Mouse (Mus musculus) E14TG2a.4 (cell line): ENCODE results near the gene Calhm6.

Experiments used
- CTCF ChIP-seq: conservative IDR thresholded peaks from 2 replicates; pipeline ENCODE4 v1.5.1; 2014; ENCODE audit warnings: low read length
- POU5F1 ChIP-seq: IDR thresholded peaks from 2 replicates; pipeline ENCODE4 v1.6.1; 2014; ENCODE audit warnings: low read length, borderline replicate concordance

DNA sequence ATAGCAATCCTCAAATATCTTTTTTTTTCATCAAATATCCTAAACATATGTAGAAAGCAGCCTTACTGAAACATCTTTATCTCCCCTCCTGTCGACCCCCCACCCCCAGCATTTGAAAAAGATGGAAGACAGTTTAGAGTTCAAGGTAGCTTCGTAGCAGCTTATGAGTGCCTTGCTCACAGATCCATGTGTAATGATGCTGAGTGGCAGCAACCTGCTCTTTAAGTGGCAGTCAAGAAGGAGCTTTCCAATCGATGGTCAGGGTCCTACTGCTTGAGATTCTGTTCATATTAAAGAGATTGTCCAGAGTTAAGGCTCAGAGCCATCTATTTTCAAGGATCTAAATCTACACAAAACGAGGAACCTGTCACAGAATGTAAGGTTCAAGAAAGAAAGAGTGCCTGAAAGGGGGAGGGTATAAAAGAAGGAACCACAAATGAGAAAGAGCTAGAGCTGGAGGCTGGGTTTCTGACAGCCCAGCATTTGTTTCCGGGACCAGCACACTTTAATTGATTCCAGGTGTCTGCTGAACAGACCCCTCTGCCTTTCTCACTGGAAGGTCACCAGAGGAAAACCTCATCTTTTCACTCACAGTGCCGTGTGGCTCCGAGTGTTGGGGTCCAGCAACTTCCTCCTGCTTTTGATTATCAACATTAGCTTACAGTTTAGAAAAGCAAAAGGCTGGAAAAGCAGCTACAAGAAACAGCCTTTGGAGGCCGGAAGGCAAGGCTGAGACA, 48.3 kb upstream of the Calhm6 start:
- no peak for TF ChIP-seq CTCF
- no peak for TF ChIP-seq POU5F1
